Mouse (Mus musculus): ENCODE results near the gene Rab19.

DNA sequence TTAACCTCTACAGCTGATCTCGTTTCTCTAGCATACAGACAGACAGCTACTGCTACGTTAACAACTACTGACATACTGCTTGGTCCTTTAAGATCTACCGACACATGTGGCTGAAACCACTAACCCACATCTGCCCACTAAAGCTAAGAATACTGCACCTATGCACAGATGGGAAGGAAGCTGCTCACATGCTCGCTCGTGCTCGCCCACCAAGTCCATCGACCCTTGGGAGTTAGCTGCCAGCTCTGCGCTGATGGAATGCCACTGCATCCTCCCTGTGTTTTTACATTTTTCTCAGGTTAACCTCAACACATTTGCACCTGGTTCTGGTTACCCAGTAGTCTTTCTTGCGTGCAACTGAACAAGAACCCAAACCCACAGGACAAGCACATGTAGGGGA lies 17.4 kb downstream of the Rab19 start:
- TF ChIP-seq POLR2A (IDR thresholded peaks at IDR 0.05; ENCODE audit: control insufficient read depth, low read depth, low read length) (no peak), CTCF (IDR thresholded peaks at IDR 0.05; ENCODE audit: control insufficient read depth, insufficient read depth, insufficient replicate concordance, low read depth, low read length) (no peak)
